Mouse (Mus musculus): Measurements from ENCODE around the gene Adssl1. TPM values are rescaled to one million over a fixed set of nuclear protein-coding genes. Genes with fewer than 3 reads are reported as not detected.

Gene Adssl1
- total and polyA plus RNA-seq, 3 experiments = 10.2 to 29.4 (median 10.7) TPM

DNA sequence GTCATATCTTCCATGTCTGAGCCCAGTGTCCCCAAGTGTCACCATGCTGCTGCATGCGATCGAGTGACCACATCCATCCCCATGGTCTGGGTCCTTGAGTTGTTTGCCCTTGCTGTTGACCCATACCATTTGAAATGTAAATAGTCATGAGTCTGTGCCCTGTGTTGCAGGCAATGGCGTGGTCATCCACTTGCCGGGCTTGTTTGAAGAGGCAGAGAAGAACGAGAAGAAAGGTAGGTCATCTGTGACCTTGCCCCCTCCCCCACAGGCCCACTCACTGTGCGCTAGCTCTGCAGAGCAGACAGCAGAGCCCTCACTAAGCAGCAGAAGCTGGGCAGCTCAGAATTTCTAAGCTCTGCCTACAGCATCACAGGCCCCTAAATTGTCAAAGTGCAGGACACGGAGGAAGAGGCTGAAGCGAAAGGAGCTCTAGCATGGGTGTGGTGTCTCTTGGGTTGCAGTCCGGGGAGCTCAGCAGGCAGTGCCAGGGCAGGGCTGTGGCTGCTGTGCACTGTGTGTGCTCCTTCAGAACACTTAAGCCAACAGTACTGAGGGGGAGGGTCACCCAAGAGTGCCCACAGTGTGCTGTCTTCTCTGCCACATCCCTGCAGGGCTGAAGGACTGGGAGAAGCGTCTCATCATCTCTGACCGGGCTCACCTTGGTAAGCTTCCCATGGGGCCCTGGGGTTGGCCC, 12.4 kb downstream of the Adssl1 start:
- in situ Hi-C loops (cut with MboI; ENCODE audit: low pct_ligation_motif_present, low pct_unique_long_range_greater_than_20kb, low sequenced_read_pairs) = no loop called here
- Histone ChIP-seq H3K9me3 (replicated peaks; ENCODE audit: low read length) (no peaks in the 10 kb centered on the region), H3K36me3 (replicated peaks in 1 of 2; ENCODE audit: control insufficient read depth in 1 of 2, insufficient read depth in 1 of 2, low read length in 1 of 2) (peaks cover 0 to 49% of the 10 kb centered on the region in 2 experiments), H3K4me3 (replicated peaks in 1 of 3; ENCODE audit: low read depth in 2 of 3, low read length in 2 of 3, poor library complexity in 1 of 3) (no peak overlapping the region), H3K27me3 (replicated peaks) (no peaks in the 10 kb centered on the region), H3K9ac (ENCODE audit: insufficient read depth, low read depth) (no peak overlapping the region), H3K4me1 (ENCODE audit: control insufficient read depth in 1 of 2, insufficient read depth in 2 of 2) (peaks cover 17 to 49% of the 10 kb centered on the region in 2 experiments), H3K79me2 (replicated peaks; ENCODE audit: control insufficient read depth, extremely low read depth, insufficient read depth, poor library complexity, severe bottlenecking) (no peaks in the 10 kb centered on the region), H3K27ac (ENCODE audit: insufficient read depth, low read depth) (no peak overlapping the region), H3K4me2 (ENCODE audit: insufficient read depth, low read depth, poor library complexity, severe bottlenecking) (no peak overlapping the region)
- dilution Hi-C loops (cut with MboI; ENCODE audit: extremely low pct_ligation_motif_present, extremely low pct_unique_long_range_greater_than_20kb, low sequenced_read_pairs) = no loop called here
- TF ChIP-seq GABPA (IDR thresholded peaks at IDR 0.05; ENCODE audit: insufficient replicate concordance, low read depth, low read length) = no peak
- TF ChIP-seq ELF1 (IDR thresholded peaks at IDR 0.05; ENCODE audit: low read depth, low read length) = no peak
- no peak for TF ChIP-seq NRF1 (IDR thresholded peaks at IDR 0.05; ENCODE audit: low read depth, low read length)
- TF ChIP-seq CTCF (conservative IDR thresholded peaks at IDR 0.05 in 1 of 2, IDR thresholded peaks at IDR 0.05 in 1 of 2; ENCODE audit: low read depth in 2 of 2, low read length in 2 of 2) = no peak
- TF ChIP-seq TCF12 (IDR thresholded peaks at IDR 0.05; ENCODE audit: low read depth, low read length) = no peak
- TF ChIP-seq JUN (IDR thresholded peaks at IDR 0.05; ENCODE audit: insufficient read depth, low read depth, low read length) = no peak
- no peak for TF ChIP-seq TBP (conservative IDR thresholded peaks at IDR 0.05; ENCODE audit: low read depth, low read length)
- TF ChIP-seq RCOR1 (conservative IDR thresholded peaks at IDR 0.05; ENCODE audit: low read depth, low read length) = no peak
- no peak for TF ChIP-seq USF1 (IDR thresholded peaks at IDR 0.05; ENCODE audit: low read depth, low read length)
- TF ChIP-seq USF2 (conservative IDR thresholded peaks at IDR 0.05; ENCODE audit: low read depth, low read length) = no peak
- no peak for TF ChIP-seq MYC (IDR thresholded peaks at IDR 0.05; ENCODE audit: low read depth, low read length)
- TF ChIP-seq HCFC1 (IDR thresholded peaks at IDR 0.05; ENCODE audit: low read depth, low read length) = no peak
- TF ChIP-seq MAZ (IDR thresholded peaks at IDR 0.05; ENCODE audit: low read depth, low read length) = no peak
- no peak for TF ChIP-seq ZNF384 (IDR thresholded peaks at IDR 0.05; ENCODE audit: low read depth, low read length)
- no peak for DNase-seq (ENCODE audit: extremely low read depth)

DNA sequence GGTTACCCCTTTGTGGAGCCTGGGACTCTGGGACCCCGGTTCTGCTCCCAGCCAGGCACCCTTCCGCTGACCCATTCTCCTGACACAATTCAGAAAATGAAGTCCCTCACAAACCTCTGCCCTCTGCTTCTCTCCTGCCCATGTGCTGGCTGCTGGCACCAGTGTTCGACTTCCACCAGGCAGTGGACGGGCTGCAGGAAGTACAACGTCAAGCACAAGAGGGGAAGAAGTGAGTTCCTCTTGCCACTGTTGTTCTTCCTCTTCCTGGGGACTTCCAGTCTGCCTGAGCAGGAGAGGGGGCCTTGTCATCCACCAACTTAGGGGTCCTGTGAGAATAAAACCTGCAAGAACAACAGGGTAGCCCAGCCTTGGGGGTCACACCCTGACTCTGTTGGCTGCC, 13.1 kb downstream of the Adssl1 start:
- H3K27ac ChIP-seq (ENCODE audit: insufficient read depth, low read depth) = no peak overlapping the region

More for the DNA sequence above, 13.1 kb downstream of the Adssl1 start:
- no peak for DNase-seq (ENCODE audit: extremely low read depth)
- Histone ChIP-seq H3K79me2 (replicated peaks; ENCODE audit: control insufficient read depth, extremely low read depth, insufficient read depth, poor library complexity, severe bottlenecking) (no peaks in the 10 kb centered on the region), H3K4me1 (ENCODE audit: control insufficient read depth in 1 of 2, insufficient read depth in 2 of 2) (peaks cover 17 to 43% of the 10 kb centered on the region in 2 experiments), H3K27me3 (replicated peaks) (no peaks in the 10 kb centered on the region), H3K9ac (ENCODE audit: insufficient read depth, low read depth) (no peak overlapping the region), H3K36me3 (replicated peaks in 1 of 2; ENCODE audit: control insufficient read depth in 1 of 2, insufficient read depth in 1 of 2, low read length in 1 of 2) (peaks cover 0 to 51% of the 10 kb centered on the region in 2 experiments), H3K9me3 (replicated peaks; ENCODE audit: low read length) (no peaks in the 10 kb centered on the region), H3K4me2 (ENCODE audit: insufficient read depth, low read depth, poor library complexity, severe bottlenecking) (no peak overlapping the region), H3K4me3 (replicated peaks in 1 of 3; ENCODE audit: low read depth in 2 of 3, low read length in 2 of 3, poor library complexity in 1 of 3) (peak overlapping the region in 1 of 3 experiments; percentile 3)
- dilution Hi-C loops (cut with MboI; ENCODE audit: extremely low pct_ligation_motif_present, extremely low pct_unique_long_range_greater_than_20kb, low sequenced_read_pairs) (no loop called here), in situ Hi-C loops (cut with MboI; ENCODE audit: low pct_ligation_motif_present, low pct_unique_long_range_greater_than_20kb, low sequenced_read_pairs) (no loop called here)
- TF ChIP-seq IRF4 (IDR thresholded peaks at IDR 0.05; ENCODE audit: low read depth, low read length) = no peak
- TF ChIP-seq CHD2 (IDR thresholded peaks at IDR 0.05; ENCODE audit: low read length) = no peak
- no peak for TF ChIP-seq USF2 (conservative IDR thresholded peaks at IDR 0.05; ENCODE audit: low read depth, low read length)
- no peak for TF ChIP-seq NRF1 (IDR thresholded peaks at IDR 0.05; ENCODE audit: low read depth, low read length)
- TF ChIP-seq ELF1 (IDR thresholded peaks at IDR 0.05; ENCODE audit: low read depth, low read length) = no peak
- no peak for TF ChIP-seq MAFK (IDR thresholded peaks at IDR 0.05; ENCODE audit: insufficient replicate concordance, low read length)
- TF ChIP-seq JUN (IDR thresholded peaks at IDR 0.05; ENCODE audit: insufficient read depth, low read depth, low read length) = no peak
- TF ChIP-seq MEF2A (IDR thresholded peaks at IDR 0.05; ENCODE audit: borderline replicate concordance, low read depth, low read length) = no peak
- no peak for TF ChIP-seq TBP (conservative IDR thresholded peaks at IDR 0.05; ENCODE audit: low read depth, low read length)
